Mouse (Mus musculus) limb, embryonic 14.5 days (tissue): ENCODE results near the gene Secisbp2l. TPM values are rescaled to one million over a fixed set of nuclear protein-coding genes. Genes with fewer than 3 reads are reported as not detected.

ENCODE experiments used
- ATAC-seq: fragments of 200-750 bp; cut with Nextera tagmentation; 2 replicates; pipeline ENCODE4 v1.8.0; 2017; ENCODE audit warnings: low read depth, moderate number of reproducible peaks, moderate TSS enrichment; ENCODE audit not compliant: low FRiP score
- DNase-seq: peaks from one replicate; pipeline ENCODE4 v3.0.0-alpha.2; 2015; ENCODE audit warnings: low spot score
- H3K27ac ChIP-seq: fragments of 300-500 bp; sonication (generic); replicated peaks from 2 replicates; pipeline ENCODE4 v1.5.1; 2014; ENCODE audit warnings: low read depth, mild to moderate bottlenecking, low read length, moderate library complexity, mixed read lengths
- H3K27me3 ChIP-seq: fragments of 300-500 bp; sonication (generic); 2 replicates; pipeline ENCODE4 v1.6.1; 2014; ENCODE audit warnings: low read length, mixed read lengths; ENCODE audit not compliant: control insufficient read depth, insufficient read depth
- H3K36me3 ChIP-seq: fragments of 300-500 bp; sonication (generic); 2 replicates; pipeline ENCODE4 v1.6.1; 2014; ENCODE audit warnings: mild to moderate bottlenecking, low read length, moderate library complexity, mixed read lengths; ENCODE audit not compliant: control insufficient read depth, insufficient read depth
- H3K4me1 ChIP-seq: fragments of 300-500 bp; sonication (generic); 2 replicates; pipeline ENCODE4 v1.6.1; 2014; ENCODE audit warnings: antibody characterized with exemption, low read length, mixed read lengths; ENCODE audit not compliant: control insufficient read depth, insufficient read depth
- H3K4me2 ChIP-seq: fragments of 300-500 bp; sonication (generic); replicated peaks from 2 replicates; pipeline ENCODE4 v1.6.1; 2014; ENCODE audit warnings: low read depth, mild to moderate bottlenecking, low read length, moderate library complexity; ENCODE audit not compliant: severe bottlenecking
- H3K4me3 ChIP-seq: fragments of 300-500 bp; sonication (generic); replicated peaks from 2 replicates; pipeline ENCODE4 v1.5.1; 2014; ENCODE audit warnings: low read length
- H3K9ac ChIP-seq: fragments of 300-500 bp; sonication (generic); 2 replicates; pipeline ENCODE4 v1.6.1; 2014; ENCODE audit warnings: mild to moderate bottlenecking, low read depth, low read length, moderate library complexity; ENCODE audit not compliant: severe bottlenecking
- H3K9me3 ChIP-seq: fragments of 300-500 bp; sonication (generic); 2 replicates; pipeline ENCODE4 v1.6.1; 2016; ENCODE audit warnings: low read length; ENCODE audit not compliant: control insufficient read depth
- POLR2A ChIP-seq: fragments of 200-500 bp; IDR thresholded peaks from 2 replicates; pipeline ENCODE4 v1.8.0; 2012; ENCODE audit warnings: inconsistent platforms, mild to moderate bottlenecking, moderate library complexity, borderline replicate concordance; ENCODE audit not compliant: insufficient read depth, insufficient read length; ENCODE audit errors: extremely low read depth
- WGBS: fragments of 180-500 bp; shearing (Covaris S2); extraction: QIAGEN DNeasy Blood & Tissue Kit; methylation state at CpG from one replicate; pipeline ENCODE4 v1.1.7; 2014; 5-methylcytosine and 5-hydroxymethylcytosine counted together
- polyA plus RNA-seq, 2 experiments: library from polyadenylated mRNA; depleted of rRNA in 1 of 2; stranded (reverse) in 1 of 2; unstranded in 1 of 2; fragments of >200 nt; fragmentation: Nextera tagmentation in 1 of 2; extraction: Ambion mirVana in 1 of 2; gene quantifications; 2 replicates each; pipeline versions ENCODE4 v1.2.1 to v1.2.3; 2012 to 2014

The Secisbp2l gene
- polyA plus RNA-seq, 2 experiments = 14.5 to 22.6 TPM

DNA sequence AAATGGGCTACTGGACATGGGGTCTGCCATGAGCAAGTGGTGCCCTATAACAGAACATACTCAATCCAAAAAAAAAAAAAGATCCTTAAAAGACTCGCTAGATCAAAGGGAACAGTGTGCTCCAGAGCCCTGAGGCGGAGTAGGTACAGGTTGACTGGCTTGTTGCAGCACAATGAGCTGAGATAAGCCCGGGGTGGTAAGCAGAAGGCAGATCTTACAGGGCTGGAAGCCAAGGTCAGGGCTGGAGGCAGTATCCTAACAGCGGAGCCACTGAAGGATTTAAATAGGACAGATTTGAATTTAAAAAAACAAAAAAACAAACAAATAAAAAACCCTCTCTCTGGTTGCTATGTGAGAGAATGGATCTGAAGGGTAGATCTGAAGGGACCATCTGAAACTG is 17.8 kb upstream of the Secisbp2l start:
- no peaks in the 10 kb centered on the region for H3K4me1 ChIP-seq
- H3K36me3 ChIP-seq = no peaks in the 10 kb centered on the region
- no peak for DNase-seq
- H3K9me3 ChIP-seq = no peaks in the 10 kb centered on the region
- H3K4me3 ChIP-seq = no peak overlapping the region
- no peak overlapping the region for H3K9ac ChIP-seq
- no peak for TF ChIP-seq POLR2A
- no peak overlapping the region for H3K4me2 ChIP-seq
- 63% methylated on average over 4 of the region's 4 CpGs for WGBS
- no peaks in the 10 kb centered on the region for H3K27me3 ChIP-seq
- ATAC-seq = no peak
- no peak overlapping the region for H3K27ac ChIP-seq

DNA sequence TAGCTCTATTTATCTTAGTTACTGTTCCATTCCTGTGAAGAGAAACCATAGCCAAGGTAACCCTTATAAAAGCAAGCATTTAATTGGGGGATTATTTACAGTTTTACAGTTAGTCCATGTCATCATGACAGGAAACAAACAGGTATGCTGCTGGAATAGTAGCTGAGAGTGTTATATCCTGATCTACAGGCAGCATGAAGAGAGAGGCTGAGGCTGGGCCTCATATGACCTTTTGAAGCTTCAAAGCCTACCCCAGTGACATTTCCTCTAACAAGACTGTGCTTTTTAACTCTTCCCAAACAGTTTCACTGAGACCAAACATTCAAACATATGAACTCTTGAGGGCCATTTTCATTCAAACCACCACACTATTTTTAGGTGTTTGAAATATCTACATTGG is 15.2 kb upstream of the Secisbp2l start:
- DNase-seq (no peak), ATAC-seq (no peak)
- H3K27me3 ChIP-seq = no peaks in the 10 kb centered on the region
- H3K9me3 ChIP-seq = no peaks in the 10 kb centered on the region
- H3K36me3 ChIP-seq = no peaks in the 10 kb centered on the region
- no peak overlapping the region for H3K27ac ChIP-seq
- TF ChIP-seq POLR2A = no peak
- H3K4me1 ChIP-seq = no peaks in the 10 kb centered on the region
- H3K4me3 ChIP-seq = no peak overlapping the region
- H3K9ac ChIP-seq = no peak overlapping the region
- H3K4me2 ChIP-seq = no peak overlapping the region

DNA sequence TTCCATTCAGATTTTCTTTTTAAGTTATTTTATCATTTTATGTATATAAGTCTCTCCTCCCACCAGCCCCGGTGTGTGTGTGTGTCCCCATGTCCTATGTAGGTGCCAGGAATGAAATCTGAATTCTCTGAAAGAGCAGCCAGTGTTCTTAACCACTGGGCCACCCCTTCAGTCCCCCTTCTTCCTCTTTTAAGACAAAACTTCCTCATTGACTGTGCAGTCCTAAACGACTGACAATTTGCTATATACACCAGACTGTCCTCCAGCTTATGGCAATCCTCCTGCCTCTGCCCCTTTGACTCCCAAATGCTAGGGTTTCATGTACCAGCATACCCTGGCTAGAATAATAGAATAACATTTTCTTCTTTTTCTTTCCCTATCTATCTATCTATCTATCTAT is 12.4 kb upstream of the Secisbp2l start:
- Histone ChIP-seq H3K27me3 (no peaks in the 10 kb centered on the region), H3K9ac (no peak overlapping the region), H3K9me3 (no peaks in the 10 kb centered on the region), H3K4me3 (no peak overlapping the region), H3K36me3 (no peaks in the 10 kb centered on the region), H3K27ac (no peak overlapping the region), H3K4me1 (no peaks in the 10 kb centered on the region), H3K4me2 (no peak overlapping the region)
- WGBS = 84% methylated on average over 2 of the region's 2 CpGs
- no peak for ATAC-seq
- no peak for DNase-seq
- no peak for TF ChIP-seq POLR2A

GRCm38 (mm10) chr2:125794166-125794565 is 11.5 kb upstream of the Secisbp2l start:
- Histone ChIP-seq H3K4me2 (no peak overlapping the region), H3K27me3 (no peaks in the 10 kb centered on the region), H3K9me3 (no peaks in the 10 kb centered on the region), H3K4me3 (no peak overlapping the region), H3K4me1 (no peaks in the 10 kb centered on the region), H3K27ac (no peak overlapping the region), H3K36me3 (no peaks in the 10 kb centered on the region), H3K9ac (no peak overlapping the region)
- ATAC-seq = no peak
- DNase-seq = no peak
- no peak for TF ChIP-seq POLR2A
- WGBS = 57% methylated on average over 2 of the region's 2 CpGs

DNA sequence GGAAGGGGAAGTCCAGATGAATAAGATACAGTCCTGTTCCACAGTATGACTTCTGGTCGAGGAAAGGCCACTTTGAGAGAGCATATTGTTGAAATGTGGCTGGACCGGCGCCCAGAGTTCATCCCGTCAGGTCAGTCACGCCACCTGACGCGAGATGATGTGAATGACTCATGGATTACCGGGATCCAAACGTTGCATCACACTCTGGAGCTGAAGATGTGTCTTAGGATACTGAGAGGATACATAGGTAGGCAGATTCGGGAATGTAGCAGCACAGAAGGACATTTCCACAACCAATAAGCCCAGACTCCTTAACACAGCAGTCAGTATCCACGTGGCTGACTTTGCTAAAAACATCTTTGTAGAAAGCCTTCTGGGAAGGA is 10.2 kb upstream of the Secisbp2l start:
- WGBS = 84% methylated on average over 11 of the region's 11 CpGs
- no peak for TF ChIP-seq POLR2A
- ATAC-seq = no peak

DNA sequence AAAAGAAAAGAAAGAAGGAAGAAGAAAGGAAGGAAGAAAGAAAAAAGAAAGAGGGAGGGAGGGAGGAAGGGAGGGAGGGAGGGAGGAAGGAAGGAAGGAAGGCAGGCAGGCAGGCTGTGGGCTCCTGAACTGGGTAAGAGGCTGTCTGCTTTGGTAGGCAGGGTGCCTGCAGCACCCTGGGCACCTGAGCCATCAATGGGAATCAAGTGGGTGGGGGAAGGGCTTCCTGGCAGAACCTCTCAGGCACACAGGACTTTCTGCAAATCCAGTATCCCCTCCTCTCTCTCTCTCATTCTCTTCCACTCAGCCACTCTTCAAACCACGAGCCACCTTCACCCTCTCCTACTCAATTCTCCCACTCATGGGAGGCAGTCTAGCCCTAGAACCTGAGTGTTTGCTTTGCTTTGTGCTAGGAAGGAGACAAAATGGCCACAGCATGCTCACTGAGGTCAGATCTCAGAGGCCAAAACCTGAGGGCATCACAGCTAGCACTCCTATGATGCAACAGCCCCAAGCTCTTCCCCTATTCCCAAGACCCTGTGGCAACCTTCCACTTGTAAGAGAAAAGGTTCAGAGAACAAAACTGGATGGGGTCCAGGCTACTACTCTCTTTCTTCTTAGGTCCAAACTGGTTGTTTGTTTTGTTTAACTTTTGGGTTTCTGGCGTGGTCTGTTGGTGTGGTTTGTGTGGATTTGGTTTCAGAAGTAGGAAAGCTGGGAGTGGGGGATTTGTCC is 9.6 kb upstream of the Secisbp2l start:
- Histone ChIP-seq H3K36me3 (no peaks in the 10 kb centered on the region), H3K27me3 (no peaks in the 10 kb centered on the region), H3K4me1 (no peaks in the 10 kb centered on the region), H3K4me2 (no peak overlapping the region), H3K9ac (no peak overlapping the region), H3K27ac (no peak overlapping the region), H3K9me3 (no peaks in the 10 kb centered on the region), H3K4me3 (no peak overlapping the region)
- ATAC-seq (no peak), DNase-seq (no peak)
- WGBS = 67% methylated on average over 2 of the region's 2 CpGs
- no peak for TF ChIP-seq POLR2A

More for the DNA sequence above, 10.2 kb upstream of the Secisbp2l start:
- Histone ChIP-seq H3K4me3 (no peak overlapping the region), H3K36me3 (no peaks in the 10 kb centered on the region), H3K27ac (no peak overlapping the region), H3K27me3 (no peaks in the 10 kb centered on the region), H3K9ac (no peak overlapping the region), H3K4me2 (no peak overlapping the region), H3K4me1 (no peaks in the 10 kb centered on the region), H3K9me3 (no peaks in the 10 kb centered on the region)
- no peak for DNase-seq
